In the genomic region with DNA sequence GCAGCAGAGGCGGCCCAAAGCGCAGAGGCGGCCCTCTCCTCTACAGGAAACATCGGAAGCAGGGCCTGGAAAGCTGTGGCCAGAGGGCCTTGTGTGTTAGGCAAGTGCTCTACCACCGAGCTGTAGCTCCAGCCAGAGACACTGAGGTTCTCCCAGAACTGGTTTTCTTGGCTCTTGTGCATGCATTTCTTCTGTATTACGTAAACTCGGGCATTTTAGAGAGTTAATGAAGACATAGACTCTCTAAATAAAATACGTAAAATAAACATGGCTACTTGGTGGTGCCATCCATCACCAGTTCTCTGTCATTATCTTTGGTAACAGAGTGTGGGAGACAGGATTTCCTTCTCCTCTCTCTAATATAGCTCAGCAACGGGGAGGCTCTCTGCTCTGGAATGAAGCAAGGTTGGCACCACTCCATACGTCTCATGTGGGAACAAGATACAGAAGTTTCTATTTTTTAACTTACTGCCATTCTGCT, we compare ENCODE assay signal across 10 mouse cellular contexts. TPM values are rescaled to one million over a fixed set of nuclear protein-coding genes. Genes with fewer than 3 reads are reported as not detected.
DNase-seq lines count a peak whose midpoint lies in the region; ATAC-seq and TF ChIP-seq lines count a peak whose summit lies in the region.
"Had no signal": no experiment of that assay in that cellular context is flagged by ENCODE, and none has a peak within 500 bp of the region (broad histone marks: within the 10 kb centered on the region; RNA-seq: fewer than 3 reads in every experiment).

No protein-coding gene starts in this region.

- peak overlapping the region; percentile 28 for H3K4me3 ChIP-seq in megakaryocyte, embryonic 14.5 days (replicated peaks)
- H3K4me3 ChIP-seq in heart, embryonic 10.5 days = no peak overlapping the region
- H3K4me3 ChIP-seq in midbrain, embryonic 16.5 days (ENCODE audit: low read depth, low read length) = no peak overlapping the region
- no peak overlapping the region for H3K4me3 ChIP-seq in cerebellum, adult 2 months (replicated peaks; ENCODE audit: insufficient read depth, low read depth, low read length)
- H3K4me3 ChIP-seq in hindbrain, embryonic 12.5 days = no peak overlapping the region
- H3K4me3 ChIP-seq: hindbrain, embryonic 15.5 days had no signal

- 46% methylated on average over 10 of the region's 10 CpGs for WGBS in heart, embryonic 10.5 days
- 81% methylated on average over 10 of the region's 10 CpGs for WGBS in midbrain, embryonic 16.5 days
- WGBS in cerebellum, adult 2 months = 69% methylated on average over 10 of the region's 10 CpGs
- WGBS in hindbrain, embryonic 12.5 days = 84% methylated on average over 10 of the region's 10 CpGs

- no peak for TF ChIP-seq POLR2A in cerebellum, adult 2 months (IDR thresholded peaks at IDR 0.05; ENCODE audit: borderline replicate concordance, insufficient read depth, low read length)

- H3K9ac ChIP-seq in midbrain, embryonic 16.5 days (ENCODE audit: low read depth, low read length) = no peak overlapping the region
- no peak overlapping the region for H3K9ac ChIP-seq in hindbrain, embryonic 12.5 days
- H3K9ac ChIP-seq: hindbrain, embryonic 15.5 days had no signal

- H3K36me3 ChIP-seq in megakaryocyte, embryonic 14.5 days (replicated peaks; ENCODE audit: low read length) = no peaks in the 10 kb centered on the region
- H3K36me3 ChIP-seq in heart, embryonic 10.5 days = no peaks in the 10 kb centered on the region
- no peaks in the 10 kb centered on the region for H3K36me3 ChIP-seq in midbrain, embryonic 16.5 days (ENCODE audit: control insufficient read depth, insufficient read depth, low read length)
- no peaks in the 10 kb centered on the region for H3K36me3 ChIP-seq in hindbrain, embryonic 12.5 days
- H3K36me3 ChIP-seq: hindbrain, embryonic 15.5 days had no signal

- intact Hi-C loops in left cerebral cortex, postnatal 25 days (cut with DNase I) = loop anchor here (5.0 kb wide), 1 partner anchor 49 kb away; no protein-coding TSS in a partner anchor

- peak overlapping the region; percentile 67 for H3K27ac ChIP-seq in heart, embryonic 10.5 days
- no peak overlapping the region for H3K27ac ChIP-seq in midbrain, embryonic 16.5 days (ENCODE audit: low read length)
- H3K27ac ChIP-seq in cerebellum, adult 2 months (ENCODE audit: insufficient read depth, low read length) = no peak overlapping the region
- no peak overlapping the region for H3K27ac ChIP-seq in hindbrain, embryonic 12.5 days
- H3K27ac ChIP-seq: hindbrain, embryonic 15.5 days had no signal

- peaks cover 40% of the 10 kb centered on the region for H3K4me1 ChIP-seq in megakaryocyte, embryonic 14.5 days
- H3K4me1 ChIP-seq in heart, embryonic 10.5 days = peaks cover 30% of the 10 kb centered on the region
- no peaks in the 10 kb centered on the region for H3K4me1 ChIP-seq in midbrain, embryonic 16.5 days (ENCODE audit: control insufficient read depth, insufficient read depth, low read length)
- H3K4me1 ChIP-seq in cerebellum, adult 2 months (ENCODE audit: control insufficient read depth, insufficient read depth, low read length) = no peaks in the 10 kb centered on the region
- H3K4me1 ChIP-seq in hindbrain, embryonic 12.5 days = 0 out of 2 replicates have a peak, but pooled peaks cover 3% of the 10 kb centered on the region
- H3K4me1 ChIP-seq: hindbrain, embryonic 15.5 days had no signal

- no peak for ATAC-seq in megakaryocyte, adult 5-6 weeks (ENCODE audit: poor library complexity, severe bottlenecking)
- ATAC-seq in midbrain, embryonic 16.5 days = no peak
- ATAC-seq in hindbrain, embryonic 12.5 days (ENCODE audit: low FRiP score) = no peak

- H3K27me3 ChIP-seq in megakaryocyte, embryonic 14.5 days (replicated peaks) = no peaks in the 10 kb centered on the region
- no peaks in the 10 kb centered on the region for H3K27me3 ChIP-seq in heart, embryonic 10.5 days (ENCODE audit: insufficient read depth, poor library complexity, severe bottlenecking)
- H3K27me3 ChIP-seq in midbrain, embryonic 16.5 days (ENCODE audit: control insufficient read depth, insufficient read depth, low read depth, low read length) = no peaks in the 10 kb centered on the region
- no peaks in the 10 kb centered on the region for H3K27me3 ChIP-seq in cerebellum, adult 2 months (ENCODE audit: control insufficient read depth, insufficient read depth, low read length)
- H3K27me3 ChIP-seq in hindbrain, embryonic 12.5 days = no peaks in the 10 kb centered on the region
- H3K27me3 ChIP-seq: hindbrain, embryonic 15.5 days had no signal

- no peak for DNase-seq in heart, embryonic 10.5 days (ENCODE audit: low spot score)
- peak; percentile 56 to 86 for DNase-seq in left cerebral cortex, postnatal 25 days (ENCODE audit: low spot score in 2 of 2)
- DNase-seq in skeletal muscle tissue, adult 2 months (ENCODE audit: low read depth, low spot score) = peak; percentile 26
- no peak for DNase-seq in cerebellum, adult 2 months

- TF ChIP-seq CTCF in cerebellum, adult 2 months (IDR thresholded peaks at IDR 0.05; ENCODE audit: borderline replicate concordance, insufficient read depth, low read depth, low read length) = no peak

- H3K9me3 ChIP-seq in megakaryocyte, embryonic 14.5 days = no peaks in the 10 kb centered on the region
- H3K9me3 ChIP-seq in heart, embryonic 10.5 days = no peaks in the 10 kb centered on the region
- no peaks in the 10 kb centered on the region for H3K9me3 ChIP-seq in midbrain, embryonic 16.5 days (replicated peaks; ENCODE audit: control insufficient read depth, low read length, poor library complexity, severe bottlenecking)
- no peaks in the 10 kb centered on the region for H3K9me3 ChIP-seq in hindbrain, embryonic 12.5 days (replicated peaks)
- H3K9me3 ChIP-seq: hindbrain, embryonic 15.5 days had no signal

- no peak overlapping the region for H3K4me2 ChIP-seq in midbrain, embryonic 16.5 days (ENCODE audit: low read length)
- H3K4me2 ChIP-seq in hindbrain, embryonic 12.5 days (replicated peaks) = no peak overlapping the region
- H3K4me2 ChIP-seq: hindbrain, embryonic 15.5 days had no signal

RNA-seq across cellular contexts. Expression of a gene that starts 46.3 kb away (rescaled TPM):
- not detected in 2 replicates for polyA plus RNA-seq in megakaryocyte, embryonic 14.5 days (2012; ENCODE audit: insufficient read depth, low replicate concordance)
- total RNA-seq in megakaryocyte, adult 5-6 weeks (2015) = not detected in 2 replicates
- total RNA-seq in megakaryocyte, adult 5-6 weeks (2017) = not detected in 2 replicates
- polyA plus RNA-seq in heart, embryonic 10.5 days (2016; fragmentation: Nextera tagmentation; extraction: Ambion mirVana) = 14.2 and 22.7 TPM in 2 replicates
- total RNA-seq in left cerebral cortex, postnatal 25 days (2021) = 1 to 10 TPM; 2.1 to 2.2 TPM
- 0.98 and 1.0 TPM in 2 replicates for polyA plus RNA-seq in midbrain, embryonic 16.5 days (2015; fragmentation: Nextera tagmentation; extraction: Ambion mirVana)
- polyA plus RNA-seq in cerebellum, adult 2 months (2012; rRNA removed) = 3.0 and 3.7 TPM in 2 replicates
- 0.22 and 0.34 TPM in 2 replicates for polyA plus RNA-seq in hindbrain, embryonic 12.5 days (2016; fragmentation: Nextera tagmentation; extraction: Ambion mirVana)

RNA-seq across cellular contexts. Expression of a gene that starts 54.6 kb away (rescaled TPM):
- not detected in 2 replicates for polyA plus RNA-seq in megakaryocyte, embryonic 14.5 days (2012; ENCODE audit: insufficient read depth, low replicate concordance)
- not detected in 2 replicates for total RNA-seq in megakaryocyte, adult 5-6 weeks (2015)
- not detected in 2 replicates for total RNA-seq in megakaryocyte, adult 5-6 weeks (2017)
- not detected in 2 replicates for polyA plus RNA-seq in heart, embryonic 10.5 days (2016; fragmentation: Nextera tagmentation; extraction: Ambion mirVana)
- not detected for total RNA-seq in left cerebral cortex, postnatal 25 days (2021)
- polyA plus RNA-seq in midbrain, embryonic 16.5 days (2015; fragmentation: Nextera tagmentation; extraction: Ambion mirVana) = not detected in 2 replicates
- polyA plus RNA-seq in cerebellum, adult 2 months (2012; rRNA removed) = not detected in 2 replicates
- polyA plus RNA-seq in hindbrain, embryonic 12.5 days (2016; fragmentation: Nextera tagmentation; extraction: Ambion mirVana) = not detected in 2 replicates
- polyA plus RNA-seq: hindbrain, embryonic 15.5 days; neural tube, embryonic 14.5 days had no signal

Comparison
In these comparisons a context has a peak if more than half of its experiments do, and no peak if none do; other contexts are left out.
1. DNase-seq: peak in left cerebral cortex, postnatal 25 days (2 of 2) and skeletal muscle tissue, adult 2 months (single experiment); none in heart, embryonic 10.5 days (single experiment) and cerebellum, adult 2 months (0 of 2).